Mouse (Mus musculus): ENCODE results near the gene Tab2.
"Not testable (repeated sequence)": the region's sequence is repeated elsewhere in the genome, so short reads cannot be mapped to it uniquely, and the experiment has no call there.

DNA sequence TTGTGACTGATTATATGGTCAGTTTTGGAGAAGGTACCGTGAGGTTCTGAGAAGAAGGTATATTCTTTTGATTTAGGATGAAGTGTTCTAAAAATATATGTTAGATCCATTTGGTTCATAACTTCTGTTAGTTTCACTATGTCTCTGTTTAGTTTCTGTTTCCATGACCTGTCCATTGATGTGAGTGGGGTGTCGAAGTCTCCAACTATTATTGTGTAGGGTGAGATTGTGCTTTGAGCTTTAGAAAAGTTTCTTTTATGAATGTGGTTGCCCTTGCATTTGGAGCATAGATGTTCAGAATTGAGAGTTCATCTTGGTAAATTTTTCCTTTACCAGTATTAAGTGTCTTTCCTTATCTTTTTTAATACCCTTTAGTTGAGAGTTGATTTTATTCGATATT is 75.7 kb downstream of the Tab2 start:
- TF ChIP-seq CTCF (IDR thresholded peaks at IDR 0.05; ENCODE audit: borderline replicate concordance, insufficient read depth, low read depth, low read length); POLR2A (IDR thresholded peaks at IDR 0.05; ENCODE audit: borderline replicate concordance, insufficient read depth, low read length): not testable (repeated sequence)
